In the genomic region with DNA sequence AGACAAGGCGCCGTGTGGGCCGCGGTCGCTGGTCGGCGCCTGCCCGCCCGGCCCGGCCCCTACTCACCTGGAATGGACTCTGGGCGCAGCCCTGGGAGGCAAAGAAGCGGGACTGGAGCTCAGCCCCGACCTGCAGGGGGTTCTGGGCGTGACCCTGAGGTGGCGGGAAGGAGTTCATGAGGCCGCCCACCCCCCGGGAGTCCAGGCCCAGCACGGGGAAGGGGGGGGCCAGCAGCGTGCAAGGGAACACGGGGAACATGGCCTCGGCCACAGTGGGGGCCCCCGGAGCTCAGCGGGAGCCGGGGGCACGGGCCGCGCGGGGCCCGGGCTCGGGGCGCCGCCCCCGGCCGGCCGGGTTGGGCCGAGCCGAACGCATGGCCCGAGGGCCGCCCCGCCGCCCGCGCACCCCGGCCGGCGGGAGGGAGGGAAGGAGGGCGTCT, we compare ENCODE assay signal across 8 mouse cellular contexts. TPM values are rescaled to one million over a fixed set of nuclear protein-coding genes. Genes with fewer than 3 reads are reported as not detected.
DNase-seq lines count a peak whose midpoint lies in the region; ATAC-seq and TF ChIP-seq lines count a peak whose summit lies in the region.

No protein-coding gene starts in this region.

- peak; percentile 98 for DNase-seq in heart, adult 11 months
- no peak for DNase-seq in heart, adult 8-10 months (ENCODE audit: low spot score)
- DNase-seq in brain, embryonic 14.5 days (ENCODE audit: low read depth), result peak; percentile 78
- DNase-seq in limb, embryonic 11.5 days (ENCODE audit: low spot score), result peak; percentile 84

- H3K4me3 ChIP-seq in forebrain, embryonic 13.5 days, result peak overlapping the region; percentile 94
- H3K4me3 ChIP-seq in hindbrain, embryonic 12.5 days, result peak overlapping the region; percentile 97
- H3K4me3 ChIP-seq in limb, embryonic 11.5 days (ENCODE audit: low read depth, low read length), result peak overlapping the region; percentile 97
- peak overlapping the region; percentile 98 for H3K4me3 ChIP-seq in midbrain, embryonic 12.5 days
- peak overlapping the region; percentile 93 for H3K4me3 ChIP-seq in stomach, embryonic 16.5 days (replicated peaks; ENCODE audit: low read length)

- TF ChIP-seq POLR2A in brain, embryonic 14.5 days (IDR thresholded peaks at IDR 0.05; ENCODE audit: borderline replicate concordance, extremely low read depth, insufficient read depth, insufficient read length, poor library complexity, severe bottlenecking), result peak; percentile 44; the same call in 1 of the 2 replicates

- H3K4me2 ChIP-seq in forebrain, embryonic 13.5 days, result peak overlapping the region; percentile 99
- peak overlapping the region; percentile 98 for H3K4me2 ChIP-seq in hindbrain, embryonic 12.5 days (replicated peaks)
- peak overlapping the region; percentile 83 for H3K4me2 ChIP-seq in limb, embryonic 11.5 days (ENCODE audit: low read depth, severe bottlenecking)
- H3K4me2 ChIP-seq in midbrain, embryonic 12.5 days (replicated peaks), result peak overlapping the region; percentile 98
- peak overlapping the region; percentile 90 for H3K4me2 ChIP-seq in stomach, embryonic 16.5 days (ENCODE audit: low read depth, low read length)

- peaks cover 58% of the 10 kb centered on the region for H3K36me3 ChIP-seq in forebrain, embryonic 13.5 days (ENCODE audit: poor library complexity, severe bottlenecking)
- peaks cover 40% of the 10 kb centered on the region for H3K36me3 ChIP-seq in hindbrain, embryonic 12.5 days
- peaks cover 36% of the 10 kb centered on the region for H3K36me3 ChIP-seq in limb, embryonic 11.5 days (ENCODE audit: control insufficient read depth, insufficient read depth, low read length)
- H3K36me3 ChIP-seq in midbrain, embryonic 12.5 days, result peaks cover 55% of the 10 kb centered on the region
- peaks cover 7% of the 10 kb centered on the region; the same call in 1 of the 2 replicates for H3K36me3 ChIP-seq in stomach, embryonic 16.5 days (ENCODE audit: control insufficient read depth, insufficient read depth, low read length)

- WGBS in forebrain, embryonic 13.5 days, result under 1% methylated on average over 17 of the region's 48 CpGs
- 0% methylated on average over 11 of the region's 48 CpGs for WGBS in hindbrain, embryonic 12.5 days
- WGBS in limb, embryonic 11.5 days, result 0% methylated on average over 30 of the region's 48 CpGs
- WGBS in midbrain, embryonic 12.5 days, result 1% methylated on average over 17 of the region's 48 CpGs
- WGBS in stomach, embryonic 16.5 days, result 0% methylated on average over 32 of the region's 48 CpGs

- peaks cover 50% of the 10 kb centered on the region for H3K4me1 ChIP-seq in forebrain, embryonic 13.5 days
- peaks cover 49% of the 10 kb centered on the region for H3K4me1 ChIP-seq in hindbrain, embryonic 12.5 days
- H3K4me1 ChIP-seq in limb, embryonic 11.5 days (ENCODE audit: control insufficient read depth, insufficient read depth, low read length), result peaks cover 38% of the 10 kb centered on the region
- peaks cover 48% of the 10 kb centered on the region for H3K4me1 ChIP-seq in midbrain, embryonic 12.5 days
- peaks cover 40% of the 10 kb centered on the region for H3K4me1 ChIP-seq in stomach, embryonic 16.5 days (ENCODE audit: control insufficient read depth, insufficient read depth, low read length)

- peak overlapping the region; percentile 100 for H3K9ac ChIP-seq in forebrain, embryonic 13.5 days
- peak overlapping the region; percentile 100 for H3K9ac ChIP-seq in hindbrain, embryonic 12.5 days
- peak overlapping the region; percentile 99 for H3K9ac ChIP-seq in limb, embryonic 11.5 days (ENCODE audit: low read length)
- H3K9ac ChIP-seq in midbrain, embryonic 12.5 days (replicated peaks), result peak overlapping the region; percentile 100
- peak overlapping the region; percentile 99 for H3K9ac ChIP-seq in stomach, embryonic 16.5 days (ENCODE audit: low read length)

- peak; percentile 6; the same call in 1 of the 2 replicates for ATAC-seq in forebrain, embryonic 13.5 days
- ATAC-seq in hindbrain, embryonic 12.5 days (ENCODE audit: low FRiP score), result peak; percentile 14
- ATAC-seq in limb, embryonic 11.5 days (ENCODE audit: insufficient number of reproducible peaks, low FRiP score, low TSS enrichment, low read depth), result peak; percentile 41; the same call in 1 of the 2 replicates
- ATAC-seq in midbrain, embryonic 12.5 days (ENCODE audit: low FRiP score, low read depth), result peak; percentile 25
- ATAC-seq in stomach, embryonic 16.5 days (ENCODE audit: insufficient read depth, low FRiP score), result peak; percentile 25

- peak overlapping the region; percentile 99 for H3K27ac ChIP-seq in forebrain, embryonic 13.5 days
- peak overlapping the region; percentile 100 for H3K27ac ChIP-seq in hindbrain, embryonic 12.5 days
- peak overlapping the region; percentile 98 for H3K27ac ChIP-seq in limb, embryonic 11.5 days (replicated peaks; ENCODE audit: low read depth, low read length)
- peak overlapping the region; percentile 99 for H3K27ac ChIP-seq in midbrain, embryonic 12.5 days (replicated peaks)
- peak overlapping the region; percentile 95 for H3K27ac ChIP-seq in stomach, embryonic 16.5 days (ENCODE audit: low read length)

- H3K27me3 ChIP-seq in forebrain, embryonic 13.5 days, result no peaks in the 10 kb centered on the region
- H3K27me3 ChIP-seq in hindbrain, embryonic 12.5 days, result no peaks in the 10 kb centered on the region
- H3K27me3 ChIP-seq in limb, embryonic 11.5 days (ENCODE audit: control insufficient read depth, insufficient read depth, low read length), result no peaks in the 10 kb centered on the region
- H3K27me3 ChIP-seq in midbrain, embryonic 12.5 days, result no peaks in the 10 kb centered on the region
- H3K27me3 ChIP-seq in stomach, embryonic 16.5 days (ENCODE audit: control insufficient read depth, insufficient read depth, low read length), result no peaks in the 10 kb centered on the region

- TF ChIP-seq CTCF in brain, embryonic 14.5 days (IDR thresholded peaks at IDR 0.05; ENCODE audit: borderline replicate concordance, extremely low read depth, insufficient read depth, insufficient read length), result no peak

- no peaks in the 10 kb centered on the region for H3K9me3 ChIP-seq in forebrain, embryonic 13.5 days (replicated peaks)
- H3K9me3 ChIP-seq in hindbrain, embryonic 12.5 days (replicated peaks), result no peaks in the 10 kb centered on the region
- no peaks in the 10 kb centered on the region for H3K9me3 ChIP-seq in limb, embryonic 11.5 days (ENCODE audit: control insufficient read depth, low read length)
- H3K9me3 ChIP-seq in midbrain, embryonic 12.5 days, result no peaks in the 10 kb centered on the region
- H3K9me3 ChIP-seq in stomach, embryonic 16.5 days (replicated peaks; ENCODE audit: control insufficient read depth, low read length), result no peaks in the 10 kb centered on the region

RNA-seq across cellular contexts. Expression of gene Maz, which starts 0.7 kb away (rescaled TPM):
- total RNA-seq in heart, adult 8-10 months (2022), result 10 to 100 TPM; 48.5 to 55.9 (median 54.8) TPM
- polyA plus RNA-seq in brain, embryonic 14.5 days (2012; rRNA removed), result 350 and 352 TPM in 2 replicates
- polyA plus RNA-seq in forebrain, embryonic 13.5 days (2015; fragmentation: Nextera tagmentation; extraction: Ambion mirVana), result 63.9 and 65.8 TPM in 2 replicates
- polyA plus RNA-seq in hindbrain, embryonic 12.5 days (2016; fragmentation: Nextera tagmentation; extraction: Ambion mirVana), result 117 and 119 TPM in 2 replicates
- 84.8 TPM in 2 replicates for polyA plus RNA-seq in limb, embryonic 11.5 days (2014; fragmentation: Nextera tagmentation; extraction: Ambion mirVana)
- polyA plus RNA-seq in midbrain, embryonic 12.5 days (2016; fragmentation: Nextera tagmentation; extraction: Ambion mirVana), result 118 and 133 TPM in 2 replicates
- 23.2 and 27.9 TPM in 2 replicates for polyA plus RNA-seq in stomach, embryonic 16.5 days (2015; fragmentation: Nextera tagmentation; extraction: Ambion mirVana)

RNA-seq across cellular contexts. Expression of gene Prrt2, which starts 5.2 kb away (rescaled TPM):
- 1 to 10 TPM in 1 of 4 experiments, under 1 TPM in 1, not detected in 2; 0.87 to 1.1 TPM for total RNA-seq in heart, adult 8-10 months (2022)
- 71.4 and 81.2 TPM in 2 replicates for polyA plus RNA-seq in brain, embryonic 14.5 days (2012; rRNA removed)
- polyA plus RNA-seq in forebrain, embryonic 13.5 days (2015; fragmentation: Nextera tagmentation; extraction: Ambion mirVana), result 6.8 and 8.3 TPM in 2 replicates
- 7.1 and 9.6 TPM in 2 replicates for polyA plus RNA-seq in hindbrain, embryonic 12.5 days (2016; fragmentation: Nextera tagmentation; extraction: Ambion mirVana)
- 7.7 and 9.2 TPM in 2 replicates for polyA plus RNA-seq in limb, embryonic 11.5 days (2014; fragmentation: Nextera tagmentation; extraction: Ambion mirVana)
- 4.3 and 5.5 TPM in 2 replicates for polyA plus RNA-seq in midbrain, embryonic 12.5 days (2016; fragmentation: Nextera tagmentation; extraction: Ambion mirVana)
- 8.5 and 9.6 TPM in 2 replicates for polyA plus RNA-seq in stomach, embryonic 16.5 days (2015; fragmentation: Nextera tagmentation; extraction: Ambion mirVana)

RNA-seq across cellular contexts. Expression of gene Gm42742, which starts 5.3 kb away (rescaled TPM):
- total RNA-seq in heart, adult 8-10 months (2022), result 10 to 100 TPM; 28.1 to 33.3 (median 31.4) TPM
- 77.9 and 87.6 TPM in 2 replicates for polyA plus RNA-seq in brain, embryonic 14.5 days (2012; rRNA removed)
- 41.1 and 88.0 TPM in 2 replicates for polyA plus RNA-seq in forebrain, embryonic 13.5 days (2015; fragmentation: Nextera tagmentation; extraction: Ambion mirVana)
- polyA plus RNA-seq in hindbrain, embryonic 12.5 days (2016; fragmentation: Nextera tagmentation; extraction: Ambion mirVana), result 63.8 and 69.6 TPM in 2 replicates
- 26.2 and 66.8 TPM in 2 replicates for polyA plus RNA-seq in limb, embryonic 11.5 days (2014; fragmentation: Nextera tagmentation; extraction: Ambion mirVana)
- polyA plus RNA-seq in midbrain, embryonic 12.5 days (2016; fragmentation: Nextera tagmentation; extraction: Ambion mirVana), result 56.8 and 66.8 TPM in 2 replicates
- polyA plus RNA-seq in stomach, embryonic 16.5 days (2015; fragmentation: Nextera tagmentation; extraction: Ambion mirVana), result 31.1 and 39.0 TPM in 2 replicates

RNA-seq across cellular contexts. Expression of gene Pagr1a, which starts 9.0 kb away (rescaled TPM):
- 10 to 100 TPM in 2 of 4 experiments, 1 to 10 TPM in 2; 8.3 to 22.2 (median 10.5) TPM for total RNA-seq in heart, adult 8-10 months (2022)
- polyA plus RNA-seq in brain, embryonic 14.5 days (2012; rRNA removed), result 13.0 and 24.4 TPM in 2 replicates
- polyA plus RNA-seq in forebrain, embryonic 13.5 days (2015; fragmentation: Nextera tagmentation; extraction: Ambion mirVana), result 41.7 and 74.5 TPM in 2 replicates
- polyA plus RNA-seq in hindbrain, embryonic 12.5 days (2016; fragmentation: Nextera tagmentation; extraction: Ambion mirVana), result 46.6 and 51.6 TPM in 2 replicates
- polyA plus RNA-seq in limb, embryonic 11.5 days (2014; fragmentation: Nextera tagmentation; extraction: Ambion mirVana), result 59.5 and 88.7 TPM in 2 replicates
- 53.1 and 65.0 TPM in 2 replicates for polyA plus RNA-seq in midbrain, embryonic 12.5 days (2016; fragmentation: Nextera tagmentation; extraction: Ambion mirVana)
- polyA plus RNA-seq in stomach, embryonic 16.5 days (2015; fragmentation: Nextera tagmentation; extraction: Ambion mirVana), result 43.5 and 56.6 TPM in 2 replicates

RNA-seq across cellular contexts. Expression of gene Pagr1b, which starts 9.9 kb away (rescaled TPM):
- not detected for total RNA-seq in heart, adult 8-10 months (2022)
- 1.0 and 1.2 TPM in 2 replicates for polyA plus RNA-seq in brain, embryonic 14.5 days (2012; rRNA removed)
- polyA plus RNA-seq in forebrain, embryonic 13.5 days (2015; fragmentation: Nextera tagmentation; extraction: Ambion mirVana), result 0.65 and 1.0 TPM in 2 replicates
- 0.72 and 1.3 TPM in 2 replicates for polyA plus RNA-seq in hindbrain, embryonic 12.5 days (2016; fragmentation: Nextera tagmentation; extraction: Ambion mirVana)
- polyA plus RNA-seq in limb, embryonic 11.5 days (2014; fragmentation: Nextera tagmentation; extraction: Ambion mirVana), result not detected in 2 replicates
- 0.32 and 0.39 TPM in 2 replicates for polyA plus RNA-seq in midbrain, embryonic 12.5 days (2016; fragmentation: Nextera tagmentation; extraction: Ambion mirVana)
- 0.36 TPM in 1 of 2 replicates, not detected in the other for polyA plus RNA-seq in stomach, embryonic 16.5 days (2015; fragmentation: Nextera tagmentation; extraction: Ambion mirVana)
